Mouse (Mus musculus) heart, embryonic 11.5 days (tissue): ENCODE measurements at regions not wholly inside any gene's neighbourhood (a gene's known extent, or its start where the extent isn't known, plus 50 kb on each side); places are given as distances from the start of the nearest gene placed in this dataset.

Experiments used
- ATAC-seq: fragments of 200-750 bp; cut with Nextera tagmentation; replicated peaks from 2 replicates; pipeline ENCODE4 v1.8.0; 2017; ENCODE audit warnings: moderate library complexity; ENCODE audit not compliant: insufficient number of reproducible peaks, low FRiP score, low TSS enrichment
- H3K27ac ChIP-seq: fragments of 300-500 bp; sonication (generic); 2 replicates; pipeline ENCODE4 v1.5.1; 2014; ENCODE audit warnings: mild to moderate bottlenecking, low read depth, low read length
- H3K27me3 ChIP-seq: fragments of 300-500 bp; sonication (generic); 2 replicates; pipeline ENCODE4 v1.6.1; 2014; ENCODE audit warnings: mild to moderate bottlenecking, low read length, mixed read lengths; ENCODE audit not compliant: control insufficient read depth, insufficient read depth
- H3K36me3 ChIP-seq: fragments of 300-500 bp; sonication (generic); 2 replicates; pipeline ENCODE4 v1.6.1; 2014; ENCODE audit warnings: mild to moderate bottlenecking, low read length, moderate library complexity, mixed read lengths; ENCODE audit not compliant: control insufficient read depth, insufficient read depth
- H3K4me1 ChIP-seq: fragments of 300-500 bp; sonication (generic); 2 replicates; pipeline ENCODE4 v1.6.1; 2014; ENCODE audit warnings: low read length; ENCODE audit not compliant: control insufficient read depth, insufficient read depth
- H3K4me2 ChIP-seq: fragments of 300-500 bp; sonication (generic); 2 replicates; pipeline ENCODE4 v1.6.1; 2014; ENCODE audit warnings: mild to moderate bottlenecking, moderate library complexity
- H3K4me3 ChIP-seq: fragments of 300-500 bp; sonication (generic); 2 replicates; pipeline ENCODE4 v1.5.1; 2014; ENCODE audit warnings: low read depth, low read length
- H3K9ac ChIP-seq: fragments of 300-500 bp; sonication (generic); 2 replicates; pipeline ENCODE4 v1.6.1; 2014; ENCODE audit warnings: mild to moderate bottlenecking, low read depth, low read length, moderate library complexity
- H3K9me3 ChIP-seq: fragments of 300-500 bp; sonication (generic); replicated peaks from 2 replicates; pipeline ENCODE4 v1.6.1; 2016; ENCODE audit warnings: low read length; ENCODE audit not compliant: control insufficient read depth
- WGBS: fragments of 180-500 bp; shearing (Covaris S2); extraction: QIAGEN DNeasy Blood & Tissue Kit; methylation state at CpG from one replicate; pipeline ENCODE4 v1.1.7; 2014; ENCODE audit not compliant: insufficient replicate concordance; 5-methylcytosine and 5-hydroxymethylcytosine counted together

DNA sequence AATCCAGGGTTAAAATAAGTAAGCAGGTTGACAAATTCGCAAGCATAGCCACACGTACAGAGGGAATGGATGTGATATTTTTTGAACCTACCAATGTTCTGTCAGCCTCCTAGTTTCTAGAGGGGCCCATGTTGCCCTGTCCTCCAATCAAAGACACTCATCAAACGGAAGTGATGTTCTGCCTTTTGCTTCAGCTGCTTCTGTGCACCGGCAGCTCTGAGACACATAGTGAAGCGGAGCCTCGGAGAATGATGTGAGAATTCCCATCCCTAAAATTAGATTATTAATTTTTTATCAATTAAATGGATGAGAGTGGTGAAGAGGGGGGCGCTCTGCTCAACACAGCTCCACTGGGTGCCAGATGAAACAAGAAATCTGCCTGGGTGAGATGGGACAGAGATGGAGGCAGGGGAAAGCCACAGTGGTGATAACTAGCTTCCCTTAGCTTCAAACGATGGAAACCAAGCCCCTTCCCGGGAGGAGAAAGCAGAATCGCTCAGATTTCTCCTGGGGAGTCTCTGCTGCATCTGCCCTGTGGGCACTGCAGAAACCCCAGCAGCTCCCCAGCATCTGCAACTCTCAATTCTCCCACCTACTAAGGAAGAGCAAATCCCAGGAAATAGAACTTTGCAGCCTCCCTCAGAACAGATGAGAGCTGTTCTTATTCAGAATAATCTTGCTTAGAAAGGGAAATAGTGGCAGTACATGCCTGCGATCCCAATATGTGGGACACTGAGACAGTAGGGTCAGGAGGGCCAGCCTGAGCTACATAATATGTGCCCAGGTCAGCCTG, 391.7 kb upstream of the Clint1 start:
- Histone ChIP-seq H3K27me3 (no peaks in the 10 kb centered on the region), H3K4me3 (no peak overlapping the region), H3K9me3 (no peaks in the 10 kb centered on the region), H3K4me1 (0 out of 2 replicates have a peak, but pooled peaks cover 5% of the 10 kb centered on the region), H3K27ac (no peak overlapping the region), H3K9ac (no peak overlapping the region), H3K4me2 (no peak overlapping the region), H3K36me3 (no peaks in the 10 kb centered on the region)
- WGBS: 71% methylated on average over 11 of the region's 11 CpGs
- no peak for ATAC-seq

GRCm38 (mm10) chr11:45464501-45464900, 387.4 kb upstream of the Clint1 start:
- no peak overlapping the region for H3K4me3 ChIP-seq
- H3K27me3 ChIP-seq: no peaks in the 10 kb centered on the region
- ATAC-seq: no peak
- H3K4me1 ChIP-seq: no peaks in the 10 kb centered on the region
- H3K9me3 ChIP-seq: no peaks in the 10 kb centered on the region
- no peak overlapping the region for H3K9ac ChIP-seq
- no peak overlapping the region for H3K27ac ChIP-seq
- WGBS: 78% methylated on average over 4 of the region's 4 CpGs
- H3K4me2 ChIP-seq: no peak overlapping the region
- H3K36me3 ChIP-seq: no peaks in the 10 kb centered on the region

DNA sequence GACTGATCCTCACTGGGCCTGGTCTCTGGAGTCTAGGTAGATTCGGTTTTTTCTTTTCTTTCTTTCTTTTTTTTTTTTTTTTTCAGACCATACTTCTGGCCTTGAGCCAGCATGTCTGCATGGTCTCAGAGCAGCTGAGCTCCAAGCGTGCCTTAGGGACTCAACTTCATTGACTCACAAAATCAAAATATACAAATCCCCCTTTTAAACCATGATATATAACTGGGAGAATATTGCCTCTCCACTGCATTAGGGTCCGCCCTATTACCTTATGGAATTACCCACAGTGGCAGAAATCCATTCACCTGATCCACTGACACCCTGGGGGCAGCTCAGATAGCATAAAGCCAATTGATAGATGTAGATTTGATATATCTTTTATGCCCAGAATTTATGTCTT, 385.5 kb upstream of the Clint1 start:
- no peak overlapping the region for H3K4me3 ChIP-seq
- H3K27me3 ChIP-seq: no peaks in the 10 kb centered on the region
- no peak overlapping the region for H3K27ac ChIP-seq
- H3K4me2 ChIP-seq: no peak overlapping the region
- ATAC-seq: no peak
- H3K4me1 ChIP-seq: no peaks in the 10 kb centered on the region
- H3K36me3 ChIP-seq: no peaks in the 10 kb centered on the region
- no peaks in the 10 kb centered on the region for H3K9me3 ChIP-seq
- 70% methylated on average over 3 of the region's 3 CpGs for WGBS
- H3K9ac ChIP-seq: no peak overlapping the region

DNA sequence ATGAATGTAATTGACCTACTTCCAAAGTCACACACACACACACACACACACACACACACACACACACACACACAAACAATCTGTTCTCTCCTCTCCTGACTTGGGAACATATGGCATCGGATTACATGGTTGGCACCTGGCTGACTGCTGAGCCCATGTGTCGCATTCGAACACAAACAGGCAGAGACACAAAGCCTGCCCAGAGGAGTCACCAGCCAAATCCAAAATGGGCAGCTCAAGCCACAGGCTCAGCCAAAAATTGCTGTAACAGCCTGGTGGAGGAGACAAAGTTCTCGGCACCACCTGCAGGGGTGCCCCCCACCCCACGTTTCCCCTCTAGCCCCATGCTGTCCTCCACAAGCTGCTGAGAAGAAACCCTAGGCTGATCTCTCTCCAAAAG, 379.7 kb upstream of the Clint1 start:
- no peaks in the 10 kb centered on the region for H3K27me3 ChIP-seq
- no peak overlapping the region for H3K9ac ChIP-seq
- WGBS: 46% methylated on average over 5 of the region's 5 CpGs
- H3K9me3 ChIP-seq: no peaks in the 10 kb centered on the region
- H3K27ac ChIP-seq: no peak overlapping the region
- H3K4me1 ChIP-seq: no peaks in the 10 kb centered on the region
- ATAC-seq: no peak
- no peak overlapping the region for H3K4me3 ChIP-seq
- H3K4me2 ChIP-seq: no peak overlapping the region
- H3K36me3 ChIP-seq: no peaks in the 10 kb centered on the region

GRCm38 (mm10) chr11:45476917-45477316, 374.9 kb upstream of the Clint1 start:
- ATAC-seq: no peak
- H3K27me3 ChIP-seq: no peaks in the 10 kb centered on the region
- no peaks in the 10 kb centered on the region for H3K9me3 ChIP-seq
- no peak overlapping the region for H3K4me2 ChIP-seq
- H3K27ac ChIP-seq: no peak overlapping the region
- H3K36me3 ChIP-seq: no peaks in the 10 kb centered on the region
- H3K4me1 ChIP-seq: no peaks in the 10 kb centered on the region
- 62% methylated on average over 4 of the region's 4 CpGs for WGBS
- H3K9ac ChIP-seq: no peak overlapping the region
- no peak overlapping the region for H3K4me3 ChIP-seq

DNA sequence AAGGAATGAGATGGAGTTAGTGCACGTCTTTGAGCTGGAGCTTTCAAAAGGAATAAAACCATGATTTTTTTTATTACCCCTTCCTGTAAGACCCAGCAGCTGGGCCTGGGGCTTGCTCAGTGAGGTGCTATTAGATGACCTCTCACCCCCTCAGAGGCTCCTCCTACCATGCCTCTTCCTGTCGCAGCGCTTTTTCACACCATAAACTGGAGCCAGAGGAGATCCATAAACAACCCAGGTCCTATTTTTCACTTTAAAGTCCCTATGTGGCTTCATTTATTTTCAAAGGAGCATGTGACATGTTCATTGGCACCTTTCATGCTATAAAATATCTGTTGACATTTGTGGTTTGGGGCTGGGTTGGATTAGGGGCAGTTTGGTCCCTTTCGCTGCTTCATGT, 365.9 kb upstream of the Clint1 start:
- Histone ChIP-seq H3K4me3 (no peak overlapping the region), H3K9ac (no peak overlapping the region), H3K27me3 (no peaks in the 10 kb centered on the region), H3K4me2 (no peak overlapping the region), H3K36me3 (no peaks in the 10 kb centered on the region), H3K27ac (no peak overlapping the region), H3K9me3 (no peaks in the 10 kb centered on the region), H3K4me1 (no peaks in the 10 kb centered on the region)
- WGBS: 80% methylated on average over 4 of the region's 4 CpGs
- ATAC-seq: no peak

DNA sequence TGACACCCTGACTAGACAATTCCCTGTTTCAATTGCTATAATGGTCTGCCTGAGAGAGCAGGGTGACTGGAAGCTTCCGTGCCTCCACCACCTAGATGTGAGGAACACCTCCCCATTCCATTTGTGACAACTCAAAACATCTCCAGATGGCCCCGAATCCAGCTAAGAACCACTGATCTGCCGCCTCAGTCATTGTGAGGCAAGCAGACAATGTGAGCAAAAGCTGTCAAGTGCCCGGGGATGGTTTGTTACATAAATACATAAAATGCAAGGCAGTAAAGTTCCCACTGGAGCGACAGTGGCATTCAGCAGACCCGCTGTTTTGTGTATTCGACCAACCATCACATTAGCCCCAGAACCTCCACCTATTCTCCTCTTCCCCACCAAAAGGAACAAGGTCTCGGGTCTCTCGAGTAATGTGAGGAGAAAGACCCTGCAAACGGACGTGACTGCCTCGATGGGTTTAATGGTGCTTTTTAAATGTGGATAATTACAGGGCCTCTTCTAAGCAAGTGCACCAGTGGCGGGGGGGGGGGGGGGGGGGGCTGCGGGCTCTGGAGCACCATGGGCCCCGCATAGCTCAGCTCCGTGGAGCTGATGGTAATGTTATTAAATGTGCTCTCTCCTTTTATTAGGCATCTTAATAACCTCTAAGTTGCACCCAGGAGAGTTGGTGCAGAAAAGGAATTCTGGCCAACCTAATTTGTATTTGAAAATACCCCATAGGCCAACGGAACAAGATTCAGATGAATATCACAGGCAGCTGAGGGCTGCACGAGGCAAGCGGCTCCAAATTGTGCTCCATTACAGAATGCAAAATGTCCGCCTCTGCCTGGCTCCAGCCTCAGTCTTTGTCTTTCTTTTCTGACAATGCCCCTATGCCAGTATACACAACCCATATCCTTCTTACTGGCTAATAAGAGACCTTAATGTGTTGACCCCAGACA, 360.6 kb upstream of the Clint1 start:
- Histone ChIP-seq H3K4me1 (no peaks in the 10 kb centered on the region), H3K9ac (no peak overlapping the region), H3K9me3 (no peaks in the 10 kb centered on the region), H3K36me3 (no peaks in the 10 kb centered on the region), H3K4me2 (no peak overlapping the region), H3K27ac (no peak overlapping the region), H3K4me3 (no peak overlapping the region), H3K27me3 (no peaks in the 10 kb centered on the region)
- ATAC-seq: no peak
- 72% methylated on average over 20 of the region's 20 CpGs for WGBS

- Histone ChIP-seq H3K4me3 (no peak overlapping the region), H3K27me3 (no peaks in the 10 kb centered on the region), H3K36me3 (no peaks in the 10 kb centered on the region), H3K9me3 (no peaks in the 10 kb centered on the region), H3K4me2 (no peak overlapping the region), H3K9ac (no peak overlapping the region), H3K27ac (no peak overlapping the region), H3K4me1 (no peaks in the 10 kb centered on the region)
- WGBS: 16% methylated on average over 1 of the region's 1 CpGs
- no peak for ATAC-seq
These were observed 356.6 kb upstream of the Clint1 start for GRCm38 (mm10) chr11:45495246-45495645.
